Mouse (Mus musculus) megakaryocyte-erythroid progenitor cell, adult 5-6 weeks (primary cell): Measurements from ENCODE around the gene Aes. TPM values are rescaled to one million over a fixed set of nuclear protein-coding genes. Genes with fewer than 3 reads are reported as not detected.
A peak's percentile ranks its signal among the peaks of the same experiment; 100 is the strongest.

Source experiments
- ATAC-seq: replicated peaks from 2 replicates; pipeline ENCODE4 v1.8.0; 2016; ENCODE audit warnings: mild to moderate bottlenecking, inconsistent platforms; ENCODE audit not compliant: severe bottlenecking, poor library complexity, low FRiP score, low TSS enrichment
- total RNA-seq, 2 experiments: library from RNA; stranded (forward) in 1 of 2; stranded (reverse) in 1 of 2; fragments of 200-1000, 215-1000 nt in 1 of 2; fragments of >200 nt in 1 of 2; fragmentation: Nextera tagmentation in 1 of 2; gene quantifications; 2 replicates each; pipeline ENCODE4 v1.2.3; 2014 to 2017

The Aes gene
- total RNA-seq, 2 experiments from 2014 or later, result 206 to 209 TPM

DNA sequence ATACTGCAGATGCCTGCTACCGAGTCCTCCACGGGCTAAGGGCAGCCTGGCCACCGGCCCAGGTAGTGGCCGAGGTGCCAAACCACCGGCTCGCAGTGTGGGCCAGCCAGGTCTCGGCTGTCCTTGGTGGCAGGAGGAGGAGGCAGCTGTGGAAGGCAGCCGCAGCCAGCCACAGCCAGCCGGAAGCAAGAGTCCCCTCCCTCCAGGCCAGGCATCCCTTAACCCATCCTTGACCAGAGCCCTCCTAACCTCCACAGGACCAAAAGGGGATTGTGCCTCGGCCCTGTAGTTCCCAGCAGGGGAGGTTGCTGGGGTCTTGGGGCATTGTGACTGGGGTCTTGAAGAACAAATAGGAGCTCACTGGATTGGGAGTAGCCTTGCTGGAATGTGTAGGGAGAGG lies 4.9 kb downstream of the Aes start:
- ATAC-seq, result no peak

DNA sequence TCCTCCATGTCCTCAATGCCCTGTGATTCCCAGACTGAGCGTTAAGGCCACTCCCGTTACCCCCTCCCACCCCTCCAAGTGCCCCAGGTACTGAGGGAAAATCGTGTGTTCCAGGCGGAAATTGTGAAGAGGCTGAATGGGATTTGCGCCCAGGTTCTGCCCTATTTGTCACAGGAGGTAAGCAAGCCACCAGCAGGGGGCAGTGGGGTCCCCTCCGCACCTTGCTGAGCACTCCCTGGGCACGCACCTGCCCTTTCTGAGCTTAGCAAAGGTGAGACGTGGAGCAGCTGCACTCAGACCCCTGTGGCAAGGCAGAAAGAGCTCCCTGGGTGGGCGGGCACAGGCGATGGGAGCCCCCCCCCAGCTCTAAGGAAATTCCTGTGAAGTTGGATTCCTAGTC lies 5.4 kb downstream of the Aes start:
- ATAC-seq, result no peak

DNA sequence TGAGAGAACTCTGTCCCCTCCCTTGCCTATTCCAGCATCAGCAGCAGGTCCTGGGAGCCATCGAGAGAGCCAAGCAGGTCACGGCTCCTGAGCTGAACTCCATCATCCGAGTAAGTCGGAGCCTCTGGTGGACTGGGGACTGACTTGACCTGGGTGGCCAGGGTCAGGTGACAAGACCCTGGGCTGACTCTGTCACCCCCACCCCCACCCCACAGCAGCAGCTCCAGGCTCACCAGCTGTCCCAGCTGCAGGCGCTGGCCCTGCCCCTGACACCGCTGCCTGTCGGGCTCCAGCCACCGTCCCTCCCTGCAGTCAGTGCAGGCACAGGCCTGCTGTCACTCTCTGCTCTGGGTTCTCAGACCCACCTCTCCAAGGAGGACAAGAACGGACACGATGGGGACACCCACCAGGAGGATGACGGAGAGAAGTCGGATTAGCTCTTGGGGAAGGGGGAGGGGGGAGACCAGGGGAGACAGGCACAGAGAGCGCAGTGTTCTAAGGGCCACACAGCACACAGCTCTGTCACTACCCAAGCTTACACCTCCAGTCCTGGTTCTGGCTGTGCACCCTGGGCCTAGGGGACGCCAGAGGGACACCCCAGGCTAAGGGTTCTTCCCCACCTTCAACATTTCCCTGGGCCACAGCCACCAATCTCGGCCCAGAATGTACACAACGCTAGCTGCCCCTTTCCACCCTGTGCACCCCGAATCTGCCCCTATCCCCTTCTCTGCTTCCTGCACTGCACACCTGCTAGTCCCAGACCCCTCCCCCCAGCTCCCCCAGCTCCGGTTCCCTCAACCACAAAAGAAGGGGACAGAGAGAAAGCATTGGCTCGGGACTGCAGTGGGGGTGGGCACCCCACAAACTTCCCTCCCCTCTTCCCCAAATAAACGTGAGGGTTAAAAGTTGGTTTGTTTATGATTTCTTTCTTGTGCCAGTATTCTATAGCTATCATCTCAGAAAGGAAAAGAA lies 6.3 kb downstream of the Aes start:
- ATAC-seq, result no peak

DNA sequence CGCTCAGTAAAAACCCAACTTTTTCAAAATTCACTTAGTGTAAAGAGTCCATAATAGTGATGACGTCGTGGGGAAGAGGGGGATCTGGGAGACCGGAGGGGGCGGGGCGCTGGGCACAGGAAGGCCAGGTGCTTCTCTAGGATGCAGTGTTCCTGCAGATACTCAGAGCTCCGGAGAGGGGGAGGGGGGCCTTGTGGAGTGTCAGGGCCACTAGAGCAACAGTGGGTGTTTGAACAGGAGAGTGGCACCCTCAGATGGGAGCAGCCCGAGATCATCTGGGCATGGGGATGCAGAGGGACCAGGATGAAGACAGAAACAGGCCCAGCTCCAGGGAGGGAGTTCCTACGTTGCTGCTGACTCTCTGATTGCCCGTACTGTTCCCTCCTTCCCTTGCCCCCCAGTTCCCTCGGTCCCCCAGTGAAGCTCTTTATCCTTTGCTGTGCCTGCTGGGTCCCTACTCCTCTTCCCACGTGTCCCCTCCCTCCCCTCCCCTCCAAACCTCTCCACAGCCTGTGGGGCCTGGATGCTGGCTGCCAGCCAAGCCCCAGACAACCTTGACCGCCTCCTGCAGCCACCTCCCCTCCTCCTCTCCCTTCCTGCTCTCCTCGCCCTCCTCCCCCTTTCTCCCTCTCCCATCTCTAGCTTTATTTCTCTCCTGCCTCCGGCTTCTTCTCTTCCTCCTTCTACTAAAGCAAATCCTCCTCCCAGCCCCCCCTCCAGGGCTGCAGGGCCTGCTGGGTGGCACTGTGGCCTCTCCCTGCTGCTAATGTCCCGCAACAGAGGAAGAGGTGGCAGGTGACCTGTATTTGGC lies 9.3 kb downstream of the Aes start:
- no peak for ATAC-seq

DNA sequence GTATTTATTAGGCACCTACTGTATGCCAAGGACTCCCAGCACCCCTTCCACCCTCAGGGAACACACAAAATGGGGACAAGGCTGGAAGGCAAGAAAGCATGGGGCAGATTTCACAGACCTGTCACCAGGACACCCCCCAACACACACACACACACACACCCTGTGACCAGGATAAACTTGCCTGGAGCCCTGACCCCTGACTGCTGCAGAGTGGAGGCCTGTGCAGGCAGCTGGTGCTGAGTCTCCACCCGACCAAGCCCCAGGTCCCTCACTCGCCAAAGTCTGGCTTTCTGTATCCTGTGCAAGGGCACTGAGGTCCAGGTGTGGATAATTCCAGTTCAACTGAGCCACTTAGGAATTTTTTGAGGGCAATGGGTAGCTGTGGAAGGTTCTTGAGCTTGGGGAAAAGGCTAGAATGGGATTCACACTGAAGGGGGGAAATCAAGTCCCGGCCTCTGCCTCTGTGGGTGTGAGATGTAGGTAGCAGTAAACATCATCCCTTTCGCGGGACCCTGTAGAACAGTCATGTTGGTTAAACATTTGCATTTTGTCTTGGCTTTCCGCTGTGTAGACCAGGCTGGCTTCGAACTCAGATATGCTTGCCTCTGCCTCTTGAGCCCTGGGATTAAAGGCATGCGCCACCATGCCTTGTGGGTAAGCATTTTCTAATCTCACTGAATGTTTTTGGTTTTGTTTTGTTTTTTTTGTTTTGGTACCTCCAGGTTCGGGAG lies 10.4 kb downstream of the Aes start:
- no peak for ATAC-seq

DNA sequence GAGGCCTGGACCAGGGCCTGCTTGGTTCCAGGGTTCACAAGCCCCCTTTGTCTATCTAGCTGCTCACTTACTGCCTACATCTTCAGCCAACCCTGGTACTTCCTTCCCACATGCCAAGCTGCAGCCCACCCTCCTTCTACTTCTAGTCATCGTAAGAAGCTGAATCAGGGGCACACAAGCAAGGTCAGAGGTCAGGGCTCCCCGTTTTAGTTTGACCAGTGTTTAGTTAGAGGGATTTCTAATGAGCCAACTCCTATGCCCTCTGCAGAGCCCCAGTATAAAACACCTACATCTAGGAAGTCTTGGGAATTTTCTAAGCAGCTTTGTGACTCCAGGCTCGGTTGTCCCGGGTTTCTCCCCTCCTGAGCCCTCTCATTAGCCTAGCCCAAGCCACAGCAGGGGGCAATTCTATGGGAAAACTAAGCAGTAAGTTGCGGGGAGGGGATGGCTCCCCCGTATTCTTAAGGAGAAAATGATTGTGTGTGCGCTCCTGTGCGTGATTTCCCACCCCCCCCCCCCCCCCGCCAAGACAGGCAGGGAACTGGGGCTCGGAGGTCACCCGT lies 11.0 kb downstream of the Aes start:
- no peak for ATAC-seq

DNA sequence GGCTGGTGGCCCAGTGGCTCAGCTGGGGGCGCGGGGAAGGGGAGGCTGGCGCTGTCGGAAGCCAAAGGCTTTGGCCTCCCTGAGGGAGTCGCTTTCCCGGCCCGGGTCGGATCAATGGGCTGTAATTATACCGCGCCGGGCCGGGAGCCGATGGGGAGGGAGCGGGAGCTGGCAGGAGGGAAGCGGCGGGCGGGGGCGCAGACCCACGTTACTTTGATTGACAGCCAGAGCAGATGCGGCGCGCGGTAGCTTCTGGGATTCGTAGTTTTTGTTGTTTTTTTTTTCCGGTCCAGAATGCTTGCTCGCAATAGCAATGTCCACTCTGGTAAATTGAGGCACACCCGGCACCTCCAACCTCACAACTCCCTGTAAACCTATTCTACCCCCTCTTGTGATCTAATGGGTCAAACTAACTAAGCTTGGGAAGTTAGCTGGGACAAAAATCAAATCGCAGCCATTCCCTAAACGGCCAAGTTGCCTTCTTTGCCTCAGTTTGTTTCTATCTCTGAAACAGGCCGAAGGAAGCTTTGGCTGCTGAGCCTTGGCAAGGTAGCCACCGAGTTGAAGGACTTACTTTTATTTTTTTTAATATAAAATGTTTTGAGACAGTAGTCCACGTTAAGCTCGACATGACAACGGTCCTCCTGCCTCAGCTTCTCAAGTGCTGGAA lies 11.7 kb downstream of the Aes start:
- ATAC-seq, result peak; percentile 40

DNA sequence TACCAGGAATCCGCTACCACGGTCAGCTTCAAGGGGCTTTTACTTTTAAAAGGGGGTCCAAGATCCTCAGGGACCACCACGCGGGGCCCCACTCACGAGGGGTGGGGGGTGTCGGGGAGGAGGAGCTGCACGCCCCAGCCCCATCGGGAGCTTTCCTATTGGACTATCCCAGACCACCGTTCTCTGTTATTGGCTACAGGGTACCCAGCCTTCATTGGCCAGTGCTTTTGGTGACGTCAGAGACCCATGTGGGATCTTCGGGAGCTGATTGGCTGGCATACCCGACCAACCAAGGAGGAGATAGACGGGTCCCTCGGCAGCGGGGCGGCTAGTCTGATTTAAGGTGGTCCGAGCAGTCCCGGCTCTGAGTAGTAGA lies 12.2 kb downstream of the Aes start:
- ATAC-seq, result peak; percentile 88

DNA sequence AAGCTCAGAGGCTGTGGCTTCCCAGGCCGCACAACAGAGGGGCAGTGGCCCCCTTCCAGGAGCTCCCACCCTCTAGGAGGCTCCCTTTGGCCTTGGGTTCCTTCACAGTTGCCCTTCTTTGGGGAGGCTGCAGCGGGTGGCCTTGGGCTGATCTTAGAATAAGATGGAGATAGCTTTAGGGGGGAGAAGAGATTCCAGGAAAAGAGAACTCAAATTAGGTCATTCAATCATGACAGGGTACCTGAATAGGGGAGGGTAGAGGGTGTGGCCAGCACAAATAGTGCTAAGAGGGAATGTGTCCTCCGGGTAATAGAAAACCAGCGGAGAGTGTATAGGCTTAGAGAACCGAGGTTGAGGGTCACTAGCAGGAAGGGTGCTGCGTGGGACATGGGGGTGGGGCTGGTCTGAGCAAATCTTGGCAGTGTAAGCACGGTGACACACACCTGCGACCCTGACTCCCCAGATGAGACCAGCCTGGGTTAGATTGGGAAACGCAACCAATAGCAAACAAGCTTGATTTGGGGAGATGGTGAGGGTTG lies 12.9 kb downstream of the Aes start:
- no peak for ATAC-seq

DNA sequence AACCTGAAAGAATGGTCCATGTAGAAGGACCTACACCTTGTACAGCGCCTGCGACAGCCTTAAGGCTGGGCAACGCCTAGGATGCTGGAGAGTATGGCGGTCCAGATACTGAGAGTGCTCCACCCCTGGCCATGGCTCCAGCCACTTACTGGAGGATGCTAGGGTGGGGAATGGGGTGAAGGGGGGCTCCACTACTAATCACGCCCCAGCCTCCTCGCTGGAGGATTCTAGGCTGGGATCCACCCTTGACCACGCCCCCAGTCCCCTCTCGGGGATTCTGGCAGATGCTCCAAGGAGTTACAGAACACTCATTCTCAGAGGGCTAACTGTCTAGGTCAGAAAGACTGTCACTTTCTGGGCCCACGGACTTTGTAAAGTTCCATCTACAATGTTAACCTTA lies 13.7 kb downstream of the Aes start:
- no peak for ATAC-seq

DNA sequence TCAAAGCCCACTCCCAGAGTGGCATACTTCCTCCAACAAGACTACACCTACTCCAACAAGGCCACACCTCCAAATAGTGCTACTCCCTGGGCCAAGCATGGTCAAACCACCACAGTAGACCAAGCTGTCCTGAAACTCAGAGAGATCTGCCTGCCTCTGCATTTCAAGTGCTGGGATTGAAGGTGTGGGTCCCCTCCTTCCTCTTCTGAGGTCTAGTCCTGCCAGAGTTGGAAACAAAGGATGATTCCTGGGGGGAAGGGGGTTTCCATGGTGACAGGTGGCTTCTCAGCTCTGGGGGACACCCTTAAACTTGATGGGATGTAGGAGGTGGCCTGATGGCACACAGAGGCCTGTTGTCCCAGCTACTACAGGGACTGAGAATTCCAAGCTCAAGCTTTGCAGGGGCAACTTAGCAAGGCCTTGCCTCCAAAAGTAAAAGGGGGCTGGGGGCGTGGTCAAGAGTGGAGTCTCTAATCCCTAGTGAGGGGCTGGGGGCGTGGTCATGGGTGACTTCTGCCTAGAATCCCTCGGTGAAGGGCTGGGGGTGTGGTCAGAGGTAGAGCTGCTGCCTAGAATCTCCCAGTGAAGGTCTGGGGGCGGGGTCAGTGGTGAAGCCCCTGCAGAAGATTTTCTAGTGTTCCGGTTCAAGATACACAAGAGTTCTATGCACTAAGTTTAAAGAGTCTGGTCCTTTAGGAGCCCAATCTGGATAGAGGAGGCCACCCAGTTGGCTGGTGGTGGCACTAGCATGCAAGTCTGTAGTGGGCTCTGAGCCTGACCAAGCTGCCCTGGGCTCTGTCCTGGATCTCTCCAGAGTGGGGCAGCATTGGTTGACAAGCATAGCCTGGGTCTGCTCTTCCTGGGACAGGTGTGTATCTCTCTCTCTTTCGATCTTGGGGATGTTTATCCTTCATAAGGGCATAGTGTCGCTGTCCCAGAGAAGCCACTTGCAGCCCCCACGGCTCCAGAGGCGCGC lies 15.1 kb downstream of the Aes start, which contains the start of gene Tle2:
Gene Tle2, plus strand, starts transcription at position 481 of the 976 bp plus-strand sequence.
- ATAC-seq, result no peak

DNA sequence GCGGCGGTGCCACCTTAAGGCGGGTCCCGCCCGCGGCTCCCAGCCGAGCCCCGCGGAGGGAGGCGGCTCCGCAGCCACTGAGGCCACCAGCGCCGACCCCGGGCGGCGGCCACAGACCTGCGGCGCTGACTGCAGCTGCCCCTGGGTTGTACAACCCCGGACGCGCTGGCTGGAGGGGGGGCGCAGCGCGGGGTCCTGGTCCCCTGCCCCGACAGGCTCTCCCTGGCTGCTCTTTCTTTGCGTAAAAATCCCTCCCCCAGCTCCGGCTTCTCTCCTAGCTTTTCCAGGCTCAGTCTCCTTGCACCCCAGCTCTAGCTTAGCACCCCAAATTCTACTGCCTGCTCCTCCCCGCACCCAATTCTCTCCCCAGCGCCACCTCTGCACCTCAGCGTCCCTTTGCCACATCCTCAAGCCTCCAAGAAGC lies 15.9 kb downstream of the Aes start:
- no peak for ATAC-seq

DNA sequence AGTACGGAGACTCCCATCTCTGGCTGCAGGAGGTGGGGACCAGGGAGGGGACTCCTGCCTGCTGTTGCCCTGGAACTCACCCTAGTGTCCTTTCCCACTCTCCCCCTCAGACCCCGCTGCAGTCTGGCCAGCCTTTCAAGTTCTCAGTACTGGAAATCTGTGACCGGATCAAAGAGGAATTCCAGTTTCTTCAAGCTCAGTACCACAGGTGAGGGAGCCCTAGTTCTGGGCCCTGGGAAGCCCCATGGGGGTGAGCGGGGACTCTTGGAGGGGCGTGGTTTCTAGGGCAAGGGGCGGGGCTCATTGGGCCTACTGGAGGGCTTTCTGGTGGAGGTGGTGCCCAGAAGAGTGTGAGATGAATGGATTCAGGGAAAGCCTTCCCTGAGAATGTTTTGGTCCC lies 16.4 kb downstream of the Aes start:
- ATAC-seq, result no peak

DNA sequence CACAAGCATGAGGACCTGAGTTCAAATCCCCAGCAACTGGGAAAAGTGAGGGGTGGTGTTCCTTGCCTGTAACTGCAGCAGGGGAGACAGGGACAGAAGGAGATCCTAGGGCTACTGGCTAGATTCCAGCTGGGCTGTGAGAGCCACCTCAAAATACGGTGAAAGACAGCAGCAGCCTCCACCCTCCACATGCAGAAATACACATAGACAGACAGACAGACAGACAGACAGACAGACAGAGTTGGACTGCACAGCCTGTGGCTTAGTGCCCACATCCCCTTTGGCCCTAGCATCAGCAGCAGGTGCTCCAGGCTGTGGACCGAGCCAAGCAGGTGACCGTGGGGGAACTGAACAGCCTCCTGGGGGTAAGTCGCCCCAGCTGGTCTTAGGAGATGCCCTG lies 20.7 kb downstream of the Aes start:
- no peak for ATAC-seq

DNA sequence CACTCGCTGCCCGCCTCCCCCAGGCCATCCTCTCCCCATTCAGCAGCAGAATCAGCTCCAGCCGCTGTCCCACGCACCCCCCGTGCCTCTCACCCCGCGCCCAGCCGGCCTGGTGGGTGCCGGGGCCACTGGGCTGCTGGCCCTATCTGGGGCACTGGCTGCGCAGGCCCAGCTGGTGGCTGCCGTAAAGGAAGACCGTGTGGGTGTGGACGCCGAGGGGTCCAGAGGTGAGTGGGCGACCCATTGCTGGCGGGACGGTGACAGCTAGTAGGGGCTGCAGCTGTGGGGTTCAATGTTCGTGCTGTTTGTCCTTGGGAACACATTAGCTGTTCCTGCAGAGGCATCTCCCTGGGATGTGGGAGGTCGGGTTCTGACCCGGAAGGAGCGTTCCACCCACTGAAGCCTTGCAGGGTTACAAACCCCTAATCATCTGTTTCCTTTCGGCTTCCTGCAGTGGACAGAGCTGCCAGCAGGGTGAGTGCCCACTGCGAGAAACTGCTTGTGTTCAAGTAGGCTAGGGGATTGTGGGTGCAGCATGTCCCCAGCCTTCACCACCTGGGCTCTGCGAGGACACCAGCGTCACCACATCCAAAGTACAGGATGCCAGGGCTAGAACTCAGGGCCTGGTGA lies 21.3 kb downstream of the Aes start:
- ATAC-seq, result peak; percentile 51

DNA sequence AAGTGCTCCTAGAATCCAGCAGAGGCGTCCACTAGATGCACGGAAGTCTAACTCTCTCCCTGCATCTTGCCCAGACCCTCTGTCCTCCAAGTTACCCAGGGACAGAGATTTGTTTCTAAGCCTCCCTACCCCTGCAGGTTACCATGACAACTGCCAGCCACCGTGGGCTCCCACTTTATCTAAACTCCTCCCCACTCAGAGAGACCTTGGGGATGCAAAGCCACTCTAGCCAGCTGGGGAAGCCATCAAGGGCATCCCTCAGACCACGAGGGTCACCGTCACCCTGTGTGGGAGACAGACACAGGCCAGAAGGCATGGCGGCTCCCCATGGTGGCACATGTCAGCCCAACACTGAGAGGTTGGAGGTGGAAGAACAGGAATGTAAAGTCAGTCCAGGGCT lies 24.1 kb downstream of the Aes start:
- no peak for ATAC-seq

DNA sequence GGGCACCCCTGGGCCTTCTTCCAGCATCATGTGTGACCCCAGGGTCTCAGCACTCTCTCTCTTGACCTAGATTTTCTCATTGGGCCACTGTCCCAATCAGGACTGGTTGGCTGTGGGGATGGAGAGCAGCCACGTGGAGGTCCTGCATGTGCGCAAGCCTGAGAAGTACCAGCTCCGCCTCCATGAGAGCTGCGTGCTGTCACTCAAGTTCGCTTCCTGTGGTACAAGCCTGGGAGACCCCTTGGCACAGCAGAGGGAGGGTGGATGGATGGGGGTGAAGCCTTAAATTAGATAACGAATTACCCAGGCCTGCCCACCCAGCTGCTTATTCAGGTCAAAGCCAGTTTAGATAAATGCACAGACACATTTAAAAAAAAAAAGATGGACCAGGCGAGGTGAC lies 29.5 kb downstream of the Aes start:
- ATAC-seq, result no peak
